Mouse (Mus musculus): ENCODE data around the gene Reep6. TPM values are rescaled to one million over a fixed set of nuclear protein-coding genes. Genes with fewer than 3 reads are reported as not detected.

Reep6 gene
- polyA plus RNA-seq, 1 experiment: 9.0 TPM

DNA sequence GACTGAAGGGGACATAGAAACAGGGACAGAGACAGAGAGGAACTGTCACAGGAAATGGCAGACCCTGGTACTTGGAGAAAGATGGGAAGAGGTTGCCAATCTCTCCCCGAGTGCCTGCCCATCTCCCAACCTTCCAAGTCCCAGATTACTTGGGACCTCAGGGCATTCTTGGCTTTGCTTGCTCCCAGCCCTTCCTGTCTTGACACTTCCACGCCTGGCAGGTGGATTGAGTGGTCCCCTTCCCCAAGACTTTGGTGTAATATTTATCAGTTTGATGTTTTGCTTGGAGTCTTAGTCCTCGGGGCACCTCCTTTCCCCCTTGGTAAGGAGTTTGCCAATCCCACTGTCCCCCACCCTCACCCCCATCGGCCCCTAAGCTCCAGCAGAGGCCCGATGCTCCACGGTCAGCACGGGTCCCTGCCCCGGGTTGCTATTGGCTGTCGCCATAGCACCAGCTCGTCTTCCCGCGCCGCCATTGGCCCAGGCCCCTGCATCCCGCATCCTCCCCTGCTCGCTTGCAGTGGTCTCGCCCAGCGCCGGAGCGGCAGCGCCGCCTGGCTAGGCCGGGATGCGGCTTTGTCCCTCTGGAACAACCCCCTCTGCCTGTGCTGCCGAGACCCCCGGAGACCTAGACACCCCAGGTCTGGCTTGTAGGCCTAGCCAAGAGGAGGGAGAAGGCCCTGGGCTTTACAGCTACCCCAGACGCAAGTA lies 31.0 kb upstream of the Reep6 start:
- peak; percentile 95 to 96 for DNase-seq
- peak; percentile 96 for TF ChIP-seq POLR2A (IDR thresholded peaks at IDR 0.05; ENCODE audit: borderline replicate concordance, insufficient read depth, low read length)
- no peak for TF ChIP-seq CTCF (IDR thresholded peaks at IDR 0.05; ENCODE audit: borderline replicate concordance, insufficient read depth, low read depth, low read length)
- H3K27me3 ChIP-seq (ENCODE audit: control insufficient read depth, insufficient read depth, low read length): no peaks in the 10 kb centered on the region
- peak overlapping the region; percentile 97 for H3K4me3 ChIP-seq (replicated peaks; ENCODE audit: insufficient read depth, low read depth, low read length)
- 1% methylated on average over 26 of the region's 26 CpGs for WGBS
- H3K4me1 ChIP-seq (ENCODE audit: control insufficient read depth, insufficient read depth, low read length): peaks cover 45% of the 10 kb centered on the region
- peak overlapping the region; percentile 93 for H3K27ac ChIP-seq (ENCODE audit: insufficient read depth, low read length)

DNA sequence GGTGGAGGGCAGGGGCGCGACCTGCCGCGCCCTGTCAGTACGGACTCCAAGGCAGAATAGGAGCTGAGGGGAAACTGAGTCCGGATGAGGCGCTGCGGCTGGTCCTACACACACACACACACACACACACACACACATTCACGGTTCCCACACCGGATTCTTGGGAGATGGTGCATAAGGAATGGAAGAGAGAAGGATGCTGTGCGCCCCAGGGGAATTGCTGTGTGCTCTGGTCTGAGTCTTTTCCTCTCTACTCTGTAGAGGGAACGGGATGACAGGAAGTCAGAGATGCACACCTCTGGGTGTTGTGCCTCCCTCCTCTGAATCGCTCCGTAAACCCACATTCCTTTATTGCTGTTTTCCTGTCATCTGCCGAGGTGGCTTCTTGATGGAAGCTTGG lies 30.5 kb upstream of the Reep6 start:
- Histone ChIP-seq H3K4me3 (replicated peaks; ENCODE audit: insufficient read depth, low read depth, low read length) (peak overlapping the region; percentile 97), H3K4me1 (ENCODE audit: control insufficient read depth, insufficient read depth, low read length) (peaks cover 45% of the 10 kb centered on the region), H3K27ac (ENCODE audit: insufficient read depth, low read length) (peak overlapping the region; percentile 93), H3K27me3 (ENCODE audit: control insufficient read depth, insufficient read depth, low read length) (no peaks in the 10 kb centered on the region)
- 2% methylated on average over 15 of the region's 15 CpGs for WGBS
- TF ChIP-seq POLR2A (IDR thresholded peaks at IDR 0.05; ENCODE audit: borderline replicate concordance, insufficient read depth, low read length): no peak
- TF ChIP-seq CTCF (IDR thresholded peaks at IDR 0.05; ENCODE audit: borderline replicate concordance, insufficient read depth, low read depth, low read length): no peak
- no peak for DNase-seq

DNA sequence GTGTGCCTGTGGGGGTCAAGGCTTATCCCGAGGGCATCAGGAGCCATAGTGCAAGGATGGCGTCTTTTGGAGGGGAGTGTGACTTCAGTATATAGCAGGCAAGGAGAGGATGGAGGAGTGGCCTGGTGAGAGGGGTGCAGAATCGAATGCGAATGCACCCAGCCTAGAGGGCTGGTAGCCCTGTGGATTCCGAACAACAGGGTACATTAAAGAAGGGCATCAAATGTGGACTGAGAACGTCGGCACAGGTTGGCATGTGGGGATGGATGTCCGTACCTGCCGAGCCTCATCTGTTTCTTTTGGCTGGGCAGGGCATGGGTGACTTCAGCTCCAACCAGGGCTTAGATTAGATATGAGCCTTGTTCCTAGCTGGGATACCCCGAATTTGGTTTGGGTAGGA lies 29.9 kb upstream of the Reep6 start:
- DNase-seq: no peak
- no peaks in the 10 kb centered on the region for H3K27me3 ChIP-seq (ENCODE audit: control insufficient read depth, insufficient read depth, low read length)
- H3K4me1 ChIP-seq (ENCODE audit: control insufficient read depth, insufficient read depth, low read length): peaks cover 43% of the 10 kb centered on the region
- H3K27ac ChIP-seq (ENCODE audit: insufficient read depth, low read length): peak overlapping the region; percentile 93
- peak overlapping the region; percentile 97 for H3K4me3 ChIP-seq (replicated peaks; ENCODE audit: insufficient read depth, low read depth, low read length)
- TF ChIP-seq CTCF (IDR thresholded peaks at IDR 0.05; ENCODE audit: borderline replicate concordance, insufficient read depth, low read depth, low read length) (no peak), POLR2A (IDR thresholded peaks at IDR 0.05; ENCODE audit: borderline replicate concordance, insufficient read depth, low read length) (0 out of 2 replicates have a peak, but pooled peaks have one; percentile 13)
- WGBS: 5% methylated on average over 10 of the region's 10 CpGs

DNA sequence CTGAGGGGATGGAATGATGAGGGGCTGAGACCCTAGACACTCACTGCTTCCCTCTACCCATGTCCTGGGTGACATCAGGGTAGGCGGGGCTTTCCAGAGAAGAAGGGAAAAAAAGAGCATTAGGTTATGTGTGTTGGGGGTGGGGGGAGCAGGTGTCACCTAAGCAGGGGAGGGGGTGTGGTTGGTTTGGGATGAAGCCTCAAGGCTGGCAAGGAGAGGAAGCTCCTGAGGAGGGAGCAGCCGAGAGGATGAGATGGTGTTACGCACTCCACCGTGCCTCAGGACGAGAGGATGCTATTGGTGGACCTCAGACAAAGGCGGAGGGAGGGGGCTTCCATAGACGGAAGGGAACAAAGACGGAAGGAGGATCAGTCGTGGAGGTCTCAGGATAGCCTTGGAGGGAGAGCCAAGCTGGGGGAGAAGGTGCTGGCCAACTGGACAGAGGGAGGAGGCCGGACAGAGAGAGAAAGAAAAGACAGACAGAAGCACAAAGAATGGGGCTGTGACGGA lies 29.0 kb upstream of the Reep6 start:
- H3K4me3 ChIP-seq (replicated peaks; ENCODE audit: insufficient read depth, low read depth, low read length): peak overlapping the region; percentile 97
- peak overlapping the region; percentile 24 for H3K27ac ChIP-seq (ENCODE audit: insufficient read depth, low read length)
- TF ChIP-seq POLR2A (IDR thresholded peaks at IDR 0.05; ENCODE audit: borderline replicate concordance, insufficient read depth, low read length) (0 out of 2 replicates have a peak, but pooled peaks have one; percentile 6), CTCF (IDR thresholded peaks at IDR 0.05; ENCODE audit: borderline replicate concordance, insufficient read depth, low read depth, low read length) (no peak)
- no peak for DNase-seq
- WGBS: 6% methylated on average over 11 of the region's 11 CpGs
- no peaks in the 10 kb centered on the region for H3K27me3 ChIP-seq (ENCODE audit: control insufficient read depth, insufficient read depth, low read length)
- peaks cover 41% of the 10 kb centered on the region for H3K4me1 ChIP-seq (ENCODE audit: control insufficient read depth, insufficient read depth, low read length)

DNA sequence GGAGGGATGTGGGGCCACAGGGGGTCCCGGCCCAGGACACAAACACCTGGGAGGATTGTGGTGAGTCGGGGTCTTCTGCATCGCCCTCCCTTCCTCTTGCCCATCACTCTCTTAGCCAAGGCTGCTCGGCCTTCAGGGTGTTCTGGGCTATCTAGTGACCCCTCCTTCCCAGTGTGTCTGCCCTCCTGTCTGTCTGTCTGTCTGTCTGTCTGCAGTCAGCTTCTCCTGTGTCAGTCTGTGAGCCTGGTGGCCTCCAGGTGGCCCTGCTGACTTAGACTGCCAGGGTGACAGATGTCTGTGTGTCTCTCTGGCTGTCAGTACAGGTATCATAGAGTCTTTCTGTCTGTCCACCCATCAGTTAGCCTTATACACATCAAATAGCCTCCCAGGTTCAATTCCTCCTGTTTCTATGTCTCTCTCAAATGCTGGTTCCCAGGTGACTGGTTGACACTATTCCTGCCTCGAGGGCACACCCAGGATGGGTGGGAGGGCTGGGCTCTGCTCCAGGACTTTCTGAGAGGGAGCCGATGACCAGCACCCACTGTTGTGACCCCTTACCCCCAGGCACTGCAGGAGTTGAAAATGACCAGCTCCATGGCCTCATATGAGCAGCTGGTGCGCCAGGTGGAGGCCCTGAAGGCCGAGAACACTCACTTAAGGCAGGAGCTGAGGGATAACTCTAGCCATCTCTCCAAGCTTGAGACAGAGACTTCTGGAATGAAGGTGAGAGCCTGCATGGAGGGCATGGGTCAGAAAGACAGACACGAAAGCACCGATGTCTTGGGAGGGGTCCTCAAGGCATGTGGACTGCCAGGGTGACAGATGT lies 28.3 kb upstream of the Reep6 start:
- peak overlapping the region; percentile 60 for H3K27ac ChIP-seq (ENCODE audit: insufficient read depth, low read length)
- DNase-seq: no peak
- no peaks in the 10 kb centered on the region for H3K27me3 ChIP-seq (ENCODE audit: control insufficient read depth, insufficient read depth, low read length)
- peak overlapping the region; percentile 97 for H3K4me3 ChIP-seq (replicated peaks; ENCODE audit: insufficient read depth, low read depth, low read length)
- TF ChIP-seq POLR2A (IDR thresholded peaks at IDR 0.05; ENCODE audit: borderline replicate concordance, insufficient read depth, low read length): no peak
- TF ChIP-seq CTCF (IDR thresholded peaks at IDR 0.05; ENCODE audit: borderline replicate concordance, insufficient read depth, low read depth, low read length): no peak
- H3K4me1 ChIP-seq (ENCODE audit: control insufficient read depth, insufficient read depth, low read length): peaks cover 41% of the 10 kb centered on the region
- WGBS: 19% methylated on average over 10 of the region's 10 CpGs

DNA sequence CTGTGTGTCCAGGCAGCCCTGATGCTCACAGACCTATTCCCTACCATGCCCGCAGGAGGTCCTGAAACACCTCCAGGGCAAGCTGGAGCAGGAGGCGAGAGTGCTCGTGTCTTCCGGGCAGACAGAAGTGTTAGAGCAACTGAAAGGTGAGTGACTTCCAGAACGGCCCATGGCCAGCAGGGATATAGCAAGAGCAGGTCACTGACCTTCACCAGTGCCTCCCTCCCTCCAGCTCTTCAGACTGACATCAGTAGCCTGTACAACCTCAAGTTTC lies 27.7 kb upstream of the Reep6 start:
- no peak for TF ChIP-seq POLR2A (IDR thresholded peaks at IDR 0.05; ENCODE audit: borderline replicate concordance, insufficient read depth, low read length)
- no peak for TF ChIP-seq CTCF (IDR thresholded peaks at IDR 0.05; ENCODE audit: borderline replicate concordance, insufficient read depth, low read depth, low read length)
- peak overlapping the region; percentile 60 for H3K27ac ChIP-seq (ENCODE audit: insufficient read depth, low read length)
- DNase-seq: peak; percentile 49 to 62
- WGBS: 5% methylated on average over 5 of the region's 5 CpGs
- peaks cover 36% of the 10 kb centered on the region for H3K4me1 ChIP-seq (ENCODE audit: control insufficient read depth, insufficient read depth, low read length)
- H3K4me3 ChIP-seq (replicated peaks; ENCODE audit: insufficient read depth, low read depth, low read length): peak overlapping the region; percentile 18
- H3K27me3 ChIP-seq (ENCODE audit: control insufficient read depth, insufficient read depth, low read length): no peaks in the 10 kb centered on the region

DNA sequence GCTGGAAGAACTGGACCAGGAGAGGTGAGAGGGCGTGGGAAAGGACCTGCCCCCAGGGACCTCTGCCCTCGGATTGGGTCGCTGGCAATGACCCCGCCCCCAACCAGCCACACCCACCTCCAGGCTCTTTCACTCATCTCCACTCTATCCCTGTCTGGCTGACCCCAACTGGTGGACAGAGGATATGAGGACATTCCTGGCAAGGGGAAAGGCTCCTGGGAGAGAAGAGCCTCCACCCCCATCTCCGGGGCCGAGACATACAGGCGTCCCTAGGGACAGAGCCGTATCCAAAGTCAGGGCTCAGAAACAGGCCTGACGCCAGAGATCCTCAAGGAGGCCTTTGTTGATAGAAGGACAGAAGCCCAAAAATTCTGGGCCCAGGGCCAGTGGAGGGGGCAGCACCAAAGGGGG lies 27.3 kb upstream of the Reep6 start:
- Histone ChIP-seq H3K27ac (ENCODE audit: insufficient read depth, low read length) (0 out of 2 replicates have a peak overlapping the region, but pooled peaks have one; percentile 60), H3K27me3 (ENCODE audit: control insufficient read depth, insufficient read depth, low read length) (no peaks in the 10 kb centered on the region), H3K4me3 (replicated peaks; ENCODE audit: insufficient read depth, low read depth, low read length) (no peak overlapping the region), H3K4me1 (ENCODE audit: control insufficient read depth, insufficient read depth, low read length) (peaks cover 32% of the 10 kb centered on the region)
- peak; percentile 59 to 74 for DNase-seq
- no peak for TF ChIP-seq POLR2A (IDR thresholded peaks at IDR 0.05; ENCODE audit: borderline replicate concordance, insufficient read depth, low read length)
- no peak for TF ChIP-seq CTCF (IDR thresholded peaks at IDR 0.05; ENCODE audit: borderline replicate concordance, insufficient read depth, low read depth, low read length)
- 14% methylated on average over 9 of the region's 9 CpGs for WGBS

Measured in cerebellum, adult 2 months (tissue).